Mouse (Mus musculus): ENCODE measurements at regions not wholly inside any gene's neighbourhood (a gene's known extent, or its start where the extent isn't known, plus 50 kb on each side); places are given as distances from the start of the nearest gene placed in this dataset.

GRCm38 (mm10) chr2:57424879-57425278, 187.4 kb downstream of the Gpd2 start:
- no peak for DNase-seq

GRCm38 (mm10) chr2:57425439-57425838, 188.0 kb downstream of the Gpd2 start:
- no peak for DNase-seq

GRCm38 (mm10) chr2:57450996-57451770, 213.7 kb downstream of the Gpd2 start:
- DNase-seq, result no peak

GRCm38 (mm10) chr2:57453896-57454679, 216.7 kb downstream of the Gpd2 start:
- peak; percentile 50 to 51 for DNase-seq

GRCm38 (mm10) chr2:57459901-57460300, 222.5 kb downstream of the Gpd2 start:
- no peak for DNase-seq

GRCm38 (mm10) chr2:57473873-57474272, 236.4 kb downstream of the Gpd2 start:
- DNase-seq, result no peak

- no peak for DNase-seq
These were observed 254.7 kb downstream of the Gpd2 start for GRCm38 (mm10) chr2:57492116-57492515.

- no peak for DNase-seq
These were observed 255.6 kb downstream of the Gpd2 start for GRCm38 (mm10) chr2:57492914-57493621.

GRCm38 (mm10) chr2:57496315-57496954, 259.0 kb downstream of the Gpd2 start:
- DNase-seq, result no peak

GRCm38 (mm10) chr2:57497933-57498332, 260.5 kb downstream of the Gpd2 start:
- DNase-seq, result no peak

GRCm38 (mm10) chr2:57504678-57505077, 267.2 kb downstream of the Gpd2 start:
- no peak for DNase-seq

GRCm38 (mm10) chr2:57522465-57522864, 285.0 kb downstream of the Gpd2 start:
- DNase-seq, result no peak

GRCm38 (mm10) chr2:57522983-57523382, 285.5 kb downstream of the Gpd2 start:
- DNase-seq, result no peak

GRCm38 (mm10) chr2:57527966-57528365, 290.5 kb downstream of the Gpd2 start:
- DNase-seq, result no peak

- no peak for DNase-seq
These were observed 302.4 kb downstream of the Gpd2 start for GRCm38 (mm10) chr2:57539842-57540241.

GRCm38 (mm10) chr2:57565258-57565657, 327.8 kb downstream of the Gpd2 start:
- no peak for DNase-seq

- no peak for DNase-seq
These were observed 328.7 kb downstream of the Gpd2 start for GRCm38 (mm10) chr2:57566103-57566502.

GRCm38 (mm10) chr2:57567183-57567582, 329.7 kb downstream of the Gpd2 start:
- DNase-seq, result no peak

GRCm38 (mm10) chr2:57587065-57587464, 349.6 kb downstream of the Gpd2 start:
- DNase-seq, result no peak

- no peak for DNase-seq
These were observed 356.1 kb downstream of the Gpd2 start for GRCm38 (mm10) chr2:57593558-57593957.

- DNase-seq, result no peak
These were observed 360.4 kb downstream of the Gpd2 start for GRCm38 (mm10) chr2:57597694-57598358.

GRCm38 (mm10) chr2:57611599-57611998, 374.2 kb downstream of the Gpd2 start:
- DNase-seq, result no peak

Data from kidney, postnatal 36 days (tissue).